Mouse (Mus musculus): ENCODE measurements around the gene Ppp4r1. TPM values are rescaled to one million over a fixed set of nuclear protein-coding genes. Genes with fewer than 3 reads are reported as not detected.

Ppp4r1 gene
- 10 to 100 TPM; 42.5 to 59.2 (median 48.4) TPM for total RNA-seq (2022)

DNA sequence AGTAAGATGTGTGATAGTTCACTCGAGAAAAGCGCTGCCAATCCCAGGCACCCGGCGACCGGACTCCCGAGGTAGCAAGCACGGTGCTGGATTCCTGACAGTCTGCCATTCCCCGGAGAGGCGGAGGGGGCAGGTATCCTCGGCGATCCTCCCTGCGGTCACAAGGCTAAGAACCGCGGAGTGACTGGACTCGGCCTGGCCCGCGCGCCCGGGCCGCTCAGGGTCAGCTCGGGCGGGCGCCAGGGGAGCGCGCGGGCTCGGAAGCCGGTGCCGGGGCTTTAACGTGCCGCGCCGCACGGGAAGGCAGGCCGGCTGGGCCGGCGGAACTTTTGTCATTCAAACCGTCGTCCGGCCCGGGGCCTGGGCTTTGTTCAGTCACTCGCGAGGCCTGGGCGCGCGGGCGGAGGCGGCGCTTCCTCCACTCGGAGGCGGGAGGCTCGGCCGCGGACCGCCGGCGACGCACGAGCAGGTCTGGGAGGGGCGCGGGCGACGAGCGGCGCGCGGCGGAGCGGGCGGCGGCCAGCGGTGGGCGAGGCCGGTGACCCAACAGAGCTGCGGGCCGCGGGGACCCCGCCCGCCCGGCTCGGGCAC, at the start of gene Ppp4r1:
Ppp4r1 (plus strand) TSS at position 23 of the 591 bp plus-strand sequence.
- DNase-seq (ENCODE audit: low spot score in 2 of 2) = peak; percentile 63 to 66

DNA sequence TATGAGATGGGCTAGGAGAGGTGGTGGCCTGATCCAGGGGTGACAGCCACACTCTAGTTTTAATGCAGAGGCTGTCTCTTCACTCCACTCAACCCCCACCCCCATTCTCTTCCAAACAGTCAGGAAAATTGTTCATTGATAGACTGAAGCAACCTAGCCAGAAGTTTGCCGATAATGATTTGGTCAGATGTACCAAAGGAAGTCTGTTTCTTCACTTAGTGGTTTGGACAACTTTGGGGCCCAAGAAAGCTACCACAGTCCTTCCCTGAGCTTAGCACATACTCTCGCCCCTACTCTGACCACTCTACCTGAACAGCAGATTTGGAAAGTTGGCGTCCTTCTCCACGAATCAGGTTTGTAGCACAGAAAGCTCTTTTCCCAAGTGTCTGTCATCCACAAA, 49.7 kb upstream of the Ppp4r1 start:
- no peak for DNase-seq (ENCODE audit: low spot score in 2 of 2)

DNA sequence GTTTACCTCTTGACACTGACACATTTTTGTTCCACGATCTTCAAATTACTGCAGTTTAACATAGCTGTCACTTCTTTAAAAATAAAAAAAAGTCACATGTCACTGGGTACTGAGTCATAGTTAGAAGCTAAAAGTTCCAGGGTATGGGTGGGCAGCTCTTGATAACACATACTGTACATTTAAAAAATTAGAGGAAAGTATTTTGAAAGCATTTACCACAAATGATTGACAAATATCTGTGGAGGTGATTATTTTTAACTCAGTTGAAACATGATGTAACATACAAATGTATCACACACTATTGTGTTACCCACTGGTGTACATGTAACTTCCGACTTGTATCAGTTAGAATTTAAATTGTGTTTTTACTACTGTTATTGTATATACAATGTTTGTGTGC, 47.3 kb upstream of the Ppp4r1 start:
- DNase-seq (ENCODE audit: low spot score in 2 of 2) = no peak

DNA sequence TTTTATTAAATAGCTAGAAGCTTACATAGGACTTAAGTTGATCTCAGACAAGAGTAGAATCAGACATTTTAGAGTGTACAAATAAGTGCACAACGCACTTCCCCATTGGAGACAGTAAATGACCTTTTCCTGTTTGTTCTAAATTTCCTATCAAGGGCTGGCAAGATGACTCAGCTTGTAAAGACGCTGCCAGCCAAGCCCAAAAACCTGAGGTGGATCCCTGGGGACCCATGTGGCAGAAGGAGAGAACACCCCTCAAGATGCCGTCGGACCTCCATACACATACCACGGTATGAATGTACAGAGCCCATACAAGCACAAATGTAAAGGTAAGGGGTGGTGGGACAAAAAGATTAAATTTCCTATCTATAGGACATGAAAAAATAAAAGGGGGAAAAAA, 45.2 kb upstream of the Ppp4r1 start:
- no peak for DNase-seq (ENCODE audit: low spot score in 2 of 2)

DNA sequence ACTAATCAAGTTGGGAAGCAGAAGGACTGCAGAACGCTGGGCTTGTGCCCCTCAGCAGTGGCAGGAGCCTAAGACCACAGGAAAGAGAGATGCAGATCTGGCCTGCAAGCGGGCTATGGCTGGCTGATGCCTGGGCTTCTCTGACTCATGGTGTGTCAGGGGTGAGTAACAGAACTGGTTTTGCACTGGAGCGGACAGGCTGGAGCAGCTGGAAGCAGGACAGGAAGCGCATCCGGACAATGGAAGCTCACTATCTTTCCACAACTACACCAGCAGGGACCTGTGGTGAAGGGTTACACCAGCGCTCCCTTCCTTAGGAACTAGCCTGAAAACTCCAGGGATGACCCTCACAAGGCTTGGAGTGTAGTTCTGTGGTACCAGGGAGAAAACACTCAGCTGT, 44.8 kb upstream of the Ppp4r1 start:
- no peak for DNase-seq (ENCODE audit: low spot score in 2 of 2)

DNA sequence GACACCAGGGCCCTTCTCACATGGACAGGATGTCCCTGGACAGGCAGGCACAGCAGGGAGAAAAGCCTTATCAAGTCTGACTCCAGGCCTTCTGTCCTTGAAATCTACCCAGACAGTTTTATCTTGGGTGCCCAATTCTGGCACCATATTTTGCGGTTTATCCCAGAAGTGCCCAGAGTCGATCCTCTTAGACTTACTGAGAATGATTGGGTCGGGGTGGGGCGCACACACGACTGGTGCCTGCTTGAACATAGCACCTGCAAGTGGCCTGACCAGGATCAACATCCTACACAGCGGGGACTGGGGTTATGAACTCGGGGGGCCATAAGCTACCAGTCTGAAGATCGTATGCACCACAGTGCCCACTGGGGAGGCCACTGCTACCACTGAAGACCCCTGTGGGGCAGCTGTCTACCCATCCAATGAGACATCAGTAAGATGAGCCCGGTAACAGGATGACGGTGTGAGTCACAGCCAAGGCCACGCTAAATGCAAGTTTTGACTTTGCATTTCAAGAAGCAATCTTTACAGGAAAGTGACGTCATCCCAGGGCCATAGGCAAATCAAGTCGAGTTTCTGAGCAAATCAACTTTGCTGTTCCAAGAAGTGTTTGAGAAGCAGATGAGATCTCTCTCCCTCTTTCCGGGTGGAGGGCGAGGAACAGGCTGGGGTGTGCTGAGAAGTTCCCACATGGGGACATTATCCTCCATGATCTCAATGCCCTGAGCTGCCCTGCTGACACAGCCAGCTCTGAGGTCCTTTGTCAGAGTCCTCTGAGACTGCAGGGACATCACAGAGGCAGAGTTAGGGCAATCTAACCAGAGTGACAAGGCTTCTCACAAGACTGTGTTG, 42.3 kb upstream of the Ppp4r1 start:
- no peak for DNase-seq (ENCODE audit: low spot score in 2 of 2)

DNA sequence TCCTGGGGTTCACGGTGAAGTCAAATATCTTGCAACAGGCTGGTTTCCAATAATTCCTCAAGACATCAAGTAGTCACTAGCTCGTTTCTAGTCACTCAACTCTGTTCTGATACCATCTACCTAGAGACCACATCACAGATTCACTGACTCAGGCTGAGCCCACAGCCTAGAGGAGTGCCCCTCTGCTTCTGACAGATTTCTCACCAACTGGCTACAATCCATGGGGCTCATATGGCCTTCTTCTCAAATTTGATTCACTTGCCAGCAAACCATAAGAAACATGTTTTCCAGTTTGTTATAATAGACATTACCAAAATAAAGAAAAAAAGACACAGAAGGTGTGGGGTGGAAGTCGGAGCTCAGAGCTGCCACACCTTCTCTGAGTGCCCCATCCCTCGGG, 40.8 kb upstream of the Ppp4r1 start:
- DNase-seq (ENCODE audit: low spot score in 2 of 2) = no peak

DNA sequence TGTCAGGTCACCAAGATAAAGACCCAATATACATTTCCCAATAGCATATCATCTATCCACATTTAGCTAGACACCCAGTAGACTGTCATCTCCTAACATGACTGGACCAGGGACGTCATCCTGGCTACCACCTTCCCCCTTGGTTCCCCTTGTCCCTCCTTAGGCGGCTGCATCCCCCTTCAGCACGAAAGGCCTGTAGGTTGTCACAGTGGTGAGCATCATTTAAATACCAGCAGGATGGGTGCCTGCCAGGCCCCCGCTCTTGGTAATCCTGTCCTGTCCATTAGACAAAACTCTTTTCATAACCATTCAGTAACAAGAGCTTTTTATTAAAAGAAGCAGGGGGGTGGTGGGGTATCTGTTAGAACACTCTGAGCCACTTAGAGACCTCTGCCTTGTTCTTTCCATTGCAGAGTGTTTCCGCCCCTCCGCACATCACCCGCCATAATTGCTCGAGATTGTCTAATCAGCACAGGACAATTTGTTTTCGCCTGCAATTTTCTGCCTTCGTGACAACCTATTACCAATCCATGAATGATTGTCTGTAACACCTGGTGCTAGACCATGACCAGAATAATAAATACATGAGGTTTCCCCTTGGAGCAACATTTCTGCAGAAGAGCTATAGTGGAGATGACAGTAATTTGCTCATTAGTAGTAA, 40.0 kb upstream of the Ppp4r1 start:
- peak in 1 of 2 experiments; percentile 38 for DNase-seq (ENCODE audit: low spot score in 2 of 2)

DNA sequence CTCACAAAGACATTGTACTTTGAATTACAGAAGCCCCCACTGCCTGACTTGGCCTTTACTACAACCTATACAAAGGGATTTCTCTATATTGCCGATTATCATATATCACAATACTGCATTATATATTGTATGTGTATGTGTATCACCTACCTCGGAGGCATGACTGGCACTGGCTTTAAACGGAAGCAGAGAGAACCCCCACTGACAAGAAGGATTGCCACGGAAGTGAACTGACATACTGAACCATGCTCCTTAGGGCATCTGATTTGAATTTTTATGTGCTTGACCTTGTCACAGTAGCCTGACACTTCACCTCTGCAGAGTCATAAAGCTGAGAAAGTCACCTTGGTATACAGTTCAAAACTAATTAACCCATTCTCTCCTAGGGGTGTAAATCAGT, 39.4 kb upstream of the Ppp4r1 start:
- DNase-seq (ENCODE audit: low spot score in 2 of 2) = no peak

DNA sequence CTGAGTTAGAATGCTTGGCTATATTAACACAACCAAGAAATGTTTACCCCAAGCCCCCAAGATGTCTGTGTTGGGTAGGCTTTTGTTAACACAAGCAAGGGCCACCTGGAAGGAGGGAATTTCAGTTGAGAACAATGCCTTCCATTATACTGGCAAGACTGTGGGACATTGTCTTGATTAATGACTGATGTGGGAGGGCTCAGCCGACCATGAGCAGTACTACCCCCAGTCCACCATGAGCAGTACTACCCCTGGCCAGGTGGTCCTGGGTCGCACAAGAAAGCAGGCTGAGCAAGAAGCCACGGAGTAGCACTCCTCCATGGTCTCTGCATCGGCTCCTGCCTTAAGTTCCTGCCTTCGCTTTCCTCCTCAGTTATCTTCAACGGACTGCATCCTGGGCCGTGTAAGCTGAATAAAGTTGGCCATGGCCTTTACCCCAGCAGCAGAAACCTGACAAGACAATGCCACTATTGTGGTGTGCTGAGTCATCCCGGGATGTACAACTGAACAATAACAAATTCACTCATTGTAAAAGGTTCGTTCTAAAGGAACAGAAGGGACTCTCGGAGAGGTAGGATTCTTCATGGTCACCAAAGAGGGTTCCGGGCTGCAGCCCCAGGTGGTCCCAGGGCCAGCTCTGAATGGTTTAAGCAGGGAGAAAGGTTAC, 38.6 kb upstream of the Ppp4r1 start:
- no peak for DNase-seq (ENCODE audit: low spot score in 2 of 2)

DNA sequence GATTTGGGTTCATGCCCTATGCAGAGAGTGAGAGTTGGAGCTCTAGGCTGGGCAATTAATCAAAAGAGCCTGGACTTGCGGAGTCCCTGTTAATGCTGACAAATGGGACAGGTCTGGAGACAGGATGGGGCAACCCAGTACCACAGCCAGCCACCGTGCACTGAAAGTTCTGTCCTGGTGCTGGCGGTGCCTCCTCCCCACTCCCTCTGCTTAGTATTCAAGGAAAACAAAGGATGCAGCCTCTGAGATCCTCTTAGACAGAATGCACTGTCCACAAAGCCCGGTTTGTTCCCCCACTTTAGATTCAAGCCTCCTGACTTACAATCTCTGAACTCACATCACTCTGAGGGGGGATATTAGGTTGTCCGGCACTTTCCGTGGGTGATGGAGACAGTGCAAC, 36.1 kb upstream of the Ppp4r1 start:
- peak in 1 of 2 experiments; percentile 39 for DNase-seq (ENCODE audit: low spot score in 2 of 2)

DNA sequence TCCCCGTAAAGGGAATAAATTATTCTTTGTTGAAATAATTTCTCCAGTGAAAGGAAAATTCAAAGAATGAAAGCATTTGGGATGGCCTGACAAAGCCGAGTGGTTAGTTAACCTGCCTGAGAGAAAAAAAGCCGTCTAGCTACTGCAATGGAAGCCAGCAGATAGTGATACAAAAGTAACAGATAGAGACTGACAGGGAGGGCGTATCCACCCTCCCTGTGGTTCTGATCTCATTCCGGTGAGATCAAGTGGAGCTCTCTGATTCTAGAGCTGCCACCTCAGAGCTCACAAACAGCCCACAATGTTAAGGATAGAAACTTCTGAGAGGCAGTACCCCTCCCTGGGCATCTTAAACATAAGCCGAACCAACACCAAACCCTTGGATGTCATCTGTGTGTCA, 33.4 kb upstream of the Ppp4r1 start:
- DNase-seq (ENCODE audit: low spot score in 2 of 2) = no peak

DNA sequence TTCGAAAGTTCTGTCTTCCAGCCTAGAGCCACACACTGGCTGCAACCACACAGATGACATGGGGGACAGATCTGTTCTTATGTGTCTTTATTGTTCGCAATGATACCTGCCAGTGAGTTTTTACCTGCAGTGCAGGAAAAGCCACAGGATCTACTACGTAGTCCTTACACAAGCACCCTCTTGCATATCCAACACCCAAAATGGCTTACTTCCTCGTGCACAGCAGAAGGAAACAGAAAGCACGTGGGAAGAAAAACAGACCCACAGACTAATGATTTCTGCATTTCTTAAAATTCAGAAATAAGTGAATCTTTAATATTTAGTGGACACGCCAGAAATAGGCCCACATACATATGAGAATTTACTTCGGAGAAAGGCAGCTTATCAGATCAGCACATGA, 32.6 kb upstream of the Ppp4r1 start:
- DNase-seq (ENCODE audit: low spot score in 2 of 2) = no peak

DNA sequence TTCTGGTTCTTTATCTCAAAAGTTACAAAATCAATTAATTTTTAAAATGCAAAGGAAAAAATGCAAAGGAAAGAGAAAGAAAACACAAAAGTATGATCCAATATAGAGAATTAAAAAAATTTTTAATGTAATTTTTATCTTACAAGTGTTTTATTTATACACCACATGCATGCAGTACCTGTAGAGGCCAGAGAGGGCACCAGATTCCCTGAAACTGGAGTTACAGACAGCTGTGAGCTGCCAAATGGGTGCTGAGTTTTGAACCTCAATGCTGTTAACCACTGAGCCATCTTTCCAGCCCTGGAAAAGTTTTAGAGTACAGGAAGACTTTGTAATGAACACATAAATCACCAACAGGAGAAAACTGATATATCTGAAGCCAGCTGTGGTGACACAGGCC, 32.1 kb upstream of the Ppp4r1 start:
- DNase-seq (ENCODE audit: low spot score in 2 of 2) = no peak

DNA sequence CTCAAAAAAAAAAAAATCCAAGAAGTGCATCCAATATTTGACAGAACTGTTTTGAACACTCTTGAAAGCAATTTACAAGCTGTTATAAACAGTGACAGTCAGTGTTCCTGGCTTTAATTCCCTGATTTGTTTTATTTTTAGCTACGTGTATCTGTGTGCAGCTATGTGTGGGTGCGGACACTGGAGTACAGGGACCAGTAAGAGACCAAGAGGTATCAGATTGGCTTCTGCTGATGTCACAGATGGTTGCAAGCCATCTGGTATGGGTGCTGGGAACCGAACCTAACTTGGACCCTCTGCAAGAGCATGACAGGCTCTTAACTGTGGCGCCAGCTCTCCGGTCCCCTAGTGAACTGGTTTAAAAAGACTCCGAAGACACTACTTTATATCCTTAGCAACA, 29.2 kb upstream of the Ppp4r1 start:
- DNase-seq (ENCODE audit: low spot score in 2 of 2) = no peak

DNA sequence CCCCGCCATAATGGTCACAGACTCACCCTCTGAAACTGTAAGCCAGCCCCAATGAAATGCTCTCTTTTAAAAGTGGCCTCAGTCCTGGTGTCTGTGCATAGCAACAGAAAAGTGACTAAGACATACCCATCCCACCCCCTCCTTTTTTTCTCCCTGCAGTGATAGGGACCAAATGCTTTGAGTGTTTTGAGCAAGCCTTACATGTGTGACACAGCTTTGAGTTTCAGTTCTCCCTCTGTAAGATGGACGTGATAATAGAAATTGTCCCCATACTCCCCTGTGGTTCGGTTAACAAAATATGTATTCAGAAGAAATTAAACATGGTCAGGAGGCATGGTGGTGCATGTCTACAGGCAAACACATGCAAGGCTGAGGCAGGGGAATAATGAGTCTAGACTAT, 26.5 kb upstream of the Ppp4r1 start:
- DNase-seq (ENCODE audit: low spot score in 2 of 2) = no peak

DNA sequence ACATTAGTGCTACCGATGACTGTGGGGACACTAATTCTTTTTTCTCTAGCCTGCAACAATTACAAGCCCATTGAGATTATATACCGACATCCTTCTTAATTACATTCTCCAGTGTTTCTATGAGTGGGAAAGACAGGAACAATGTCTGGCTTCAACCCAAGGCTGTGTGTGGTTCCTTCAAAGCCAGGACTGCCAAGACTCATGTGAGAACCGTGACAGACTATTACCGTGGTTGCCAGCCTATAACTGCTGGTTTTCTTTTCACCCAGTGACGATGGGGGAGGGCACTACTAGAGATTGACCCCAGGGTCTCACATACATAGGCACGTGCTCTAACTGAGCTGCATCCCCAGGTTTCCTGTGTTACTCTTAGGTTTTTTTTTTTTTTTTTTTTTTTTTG, 25.2 kb upstream of the Ppp4r1 start:
- no peak for DNase-seq (ENCODE audit: low spot score in 2 of 2)

DNA sequence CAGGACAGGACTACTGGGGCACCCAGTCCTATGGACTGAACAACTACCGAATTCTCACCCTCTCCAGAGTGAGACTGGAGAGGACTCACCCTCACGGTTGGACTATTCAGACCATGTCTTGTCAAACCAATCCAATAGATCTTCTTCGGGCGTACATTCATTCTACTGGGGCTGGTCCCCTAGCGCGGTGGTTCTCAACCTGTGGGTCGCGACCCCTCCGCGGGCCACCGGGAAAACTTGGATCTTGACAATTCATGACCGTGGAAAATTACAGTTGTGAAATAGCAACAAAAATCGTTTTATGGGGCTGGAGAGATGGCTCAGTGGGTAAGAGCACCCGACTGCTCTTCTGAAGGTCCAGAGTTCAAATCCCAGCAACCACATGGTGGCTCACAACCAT, 19.2 kb upstream of the Ppp4r1 start:
- no peak for DNase-seq (ENCODE audit: low spot score in 2 of 2)

DNA sequence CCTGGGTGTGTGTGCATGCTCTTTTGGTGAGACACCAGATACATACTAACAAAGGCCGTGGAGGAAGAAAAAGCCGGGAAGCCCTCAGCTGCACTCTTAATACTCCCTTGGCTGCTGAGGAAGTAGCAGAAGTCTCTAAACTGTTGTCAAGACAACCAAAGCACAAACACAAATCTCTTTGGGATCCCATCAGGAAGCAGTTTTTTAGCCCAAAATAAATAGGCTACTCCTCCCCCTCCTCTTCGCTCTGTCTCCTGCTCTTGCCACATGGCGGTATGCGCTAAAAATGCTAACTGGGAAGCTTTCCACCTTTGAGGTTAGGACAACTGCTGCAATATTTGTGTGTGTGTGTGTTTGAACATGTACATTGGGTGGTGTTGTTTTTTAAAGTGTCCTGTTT, 13.9 kb upstream of the Ppp4r1 start:
- DNase-seq (ENCODE audit: low spot score in 2 of 2) = peak in 1 of 2 experiments; percentile 67

DNA sequence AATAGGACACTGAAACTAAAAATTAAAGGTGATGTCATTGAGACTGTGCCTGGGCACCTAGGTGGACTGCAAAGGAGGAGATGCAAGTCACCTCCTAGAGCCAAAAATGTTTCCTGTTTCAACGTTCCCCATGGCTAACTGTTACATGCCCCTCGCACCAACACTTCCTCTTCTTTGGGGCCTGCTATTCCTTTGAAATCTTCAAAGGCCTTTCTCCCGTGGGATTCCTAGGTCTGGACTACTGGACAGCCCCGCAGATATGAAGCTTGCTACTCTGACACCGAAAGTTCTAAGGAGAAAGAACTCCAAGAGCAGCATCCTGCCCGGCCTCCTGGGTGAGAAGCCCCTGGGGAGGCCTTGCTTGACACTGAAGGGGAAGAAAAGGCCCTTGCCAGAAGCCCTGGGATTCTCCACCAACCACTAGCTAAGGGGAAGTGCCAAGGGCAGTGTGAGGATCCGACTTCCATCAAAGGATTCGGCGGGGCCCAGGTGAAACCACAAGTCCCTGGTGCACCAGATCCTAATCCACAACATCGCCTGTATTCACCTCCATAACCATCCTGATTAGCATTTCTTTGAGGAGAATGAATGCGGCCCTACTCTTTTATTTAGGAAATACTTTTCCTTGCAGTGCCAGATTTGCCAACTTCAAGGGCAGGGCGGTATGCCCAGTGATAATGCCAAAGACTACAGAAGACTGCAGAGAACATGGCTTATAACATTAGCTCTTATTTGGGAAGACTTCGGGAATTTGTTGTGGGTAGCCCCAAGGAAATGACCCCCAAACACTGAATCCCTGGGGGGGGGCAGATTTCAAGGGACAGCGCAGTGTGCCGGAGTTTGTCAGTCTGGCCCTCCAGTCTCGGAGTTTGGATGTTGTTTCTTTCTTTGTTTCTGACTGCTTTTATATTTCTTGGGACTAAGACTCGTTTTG, 11.1 kb upstream of the Ppp4r1 start:
- no peak for DNase-seq (ENCODE audit: low spot score in 2 of 2)

Measured in left cerebral cortex, adult 8-10 months (tissue).